Mouse (Mus musculus) c-Kit-positive CD71-negative TER-119-negative erythroid progenitor cells, embryonic 14.5 days (primary cell): ENCODE measurements around the gene H2-Oa.
"Not testable (repeated sequence)": the region's sequence is repeated elsewhere in the genome, so short reads cannot be mapped to it uniquely, and the experiment has no call there.

Source experiments
- DNase-seq: peaks from one replicate; pipeline ENCODE4 v3.0.0-alpha.2; 2013; ENCODE audit warnings: low read depth

Gene H2-Oa

GRCm38 (mm10) chr17:34143461-34143860 is 51.3 kb downstream of the H2-Oa start:
- DNase-seq: no peak

- DNase-seq: not testable (repeated sequence)
These were observed 52.1 kb downstream of the H2-Oa start for GRCm38 (mm10) chr17:34144221-34144620.
